Mouse (Mus musculus): ENCODE measurements around the gene Tmem189. TPM values are rescaled to one million over a fixed set of nuclear protein-coding genes. Genes with fewer than 3 reads are reported as not detected.

The Tmem189 gene
- polyA plus RNA-seq, 1 experiment from 2014 or later, result 35.1 TPM

DNA sequence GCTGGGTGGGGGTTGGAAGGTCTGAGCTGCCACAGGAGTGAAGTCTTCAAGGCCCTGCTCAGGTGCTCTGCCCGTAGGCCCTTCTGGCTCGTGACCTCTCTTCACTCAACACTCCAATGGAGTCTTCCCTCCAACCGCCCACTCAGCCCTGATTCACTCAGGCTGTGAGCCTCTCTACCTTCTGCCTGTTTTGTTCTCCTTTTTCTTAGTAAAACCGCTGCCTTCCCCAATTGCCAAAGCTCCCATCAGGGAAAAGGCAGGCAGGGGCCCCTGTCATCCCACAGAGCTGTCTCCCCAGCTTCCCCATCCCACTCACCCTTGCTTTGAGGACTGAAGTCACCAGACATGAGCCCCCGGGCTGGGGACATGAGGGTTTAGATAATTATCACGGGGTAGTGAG is 25.4 kb upstream of the Tmem189 start:
- Histone ChIP-seq H3K27ac (no peak overlapping the region), H3K9ac (no peak overlapping the region), H3K4me3 (replicated peaks) (no peak overlapping the region), H3K4me2 (replicated peaks) (no peak overlapping the region), H3K9me3 (no peaks in the 10 kb centered on the region), H3K4me1 (replicated peaks) (0 out of 2 replicates have a peak, but pooled peaks cover 6% of the 10 kb centered on the region), H3K36me3 (no peaks in the 10 kb centered on the region), H3K27me3 (replicated peaks) (no peaks in the 10 kb centered on the region)
- WGBS, result 71% methylated on average over 6 of the region's 6 CpGs
- no peak for ATAC-seq

- Histone ChIP-seq H3K9ac (no peak overlapping the region), H3K4me2 (replicated peaks) (no peak overlapping the region), H3K4me3 (replicated peaks) (no peak overlapping the region), H3K36me3 (no peaks in the 10 kb centered on the region), H3K4me1 (replicated peaks) (0 out of 2 replicates have a peak, but pooled peaks cover 6% of the 10 kb centered on the region), H3K27me3 (replicated peaks) (no peaks in the 10 kb centered on the region), H3K9me3 (no peaks in the 10 kb centered on the region), H3K27ac (no peak overlapping the region)
- ATAC-seq, result no peak
- 90% methylated on average over 6 of the region's 6 CpGs for WGBS
These were observed 24.7 kb upstream of the Tmem189 start for GRCm38 (mm10) chr2:167714298-167714697.

GRCm38 (mm10) chr2:167712872-167713821 is 23.5 kb upstream of the Tmem189 start:
- Histone ChIP-seq H3K27me3 (replicated peaks) (no peaks in the 10 kb centered on the region), H3K4me3 (replicated peaks) (no peak overlapping the region)

DNA sequence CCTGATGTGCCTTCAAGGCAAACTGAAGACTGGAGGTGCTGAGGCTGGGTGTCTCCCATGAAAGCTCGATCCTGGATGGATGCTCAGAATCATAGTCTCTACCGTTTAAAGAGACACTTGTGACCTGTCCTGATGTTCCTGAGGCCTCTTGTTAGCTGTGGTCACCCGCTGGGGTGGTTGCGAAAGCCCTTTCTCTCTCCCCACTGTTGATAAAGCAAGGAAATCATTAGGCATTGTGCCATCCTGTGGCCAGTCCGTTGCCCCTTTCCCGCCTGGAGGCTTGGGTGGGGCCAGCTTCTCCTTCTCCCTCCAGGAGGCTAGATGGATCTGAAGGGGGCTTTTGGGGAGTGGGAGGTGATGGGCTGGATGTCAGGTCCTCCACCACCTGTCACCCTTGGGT is 21.0 kb upstream of the Tmem189 start:
- 70% methylated on average over 6 of the region's 6 CpGs for WGBS
- Histone ChIP-seq H3K27ac (no peak overlapping the region), H3K4me3 (replicated peaks) (no peak overlapping the region), H3K36me3 (no peaks in the 10 kb centered on the region), H3K4me2 (replicated peaks) (no peak overlapping the region), H3K27me3 (replicated peaks) (no peaks in the 10 kb centered on the region), H3K9ac (no peak overlapping the region), H3K4me1 (replicated peaks) (peaks cover 14% of the 10 kb centered on the region), H3K9me3 (no peaks in the 10 kb centered on the region)
- ATAC-seq, result no peak

More at GRCm38 (mm10) chr2:167712872-167713821, 23.5 kb upstream of the Tmem189 start:
- H3K36me3 ChIP-seq, result no peaks in the 10 kb centered on the region
- 0 out of 2 replicates have a peak, but pooled peaks cover 6% of the 10 kb centered on the region for H3K4me1 ChIP-seq (replicated peaks)
- ATAC-seq, result no peak; the same call in 1 of the 2 replicates
- WGBS, result 60% methylated on average over 19 of the region's 23 CpGs
- no peak overlapping the region for H3K9ac ChIP-seq
- 0 out of 2 replicates have a peak overlapping the region, but pooled peaks have one; percentile 10 for H3K27ac ChIP-seq
- H3K4me2 ChIP-seq (replicated peaks), result no peak overlapping the region
- no peaks in the 10 kb centered on the region for H3K9me3 ChIP-seq

- peaks cover 14% of the 10 kb centered on the region for H3K4me1 ChIP-seq (replicated peaks)
- H3K27ac ChIP-seq, result no peak overlapping the region
- H3K27me3 ChIP-seq (replicated peaks), result no peaks in the 10 kb centered on the region
- no peak overlapping the region for H3K4me3 ChIP-seq (replicated peaks)
- H3K4me2 ChIP-seq (replicated peaks), result no peak overlapping the region
- no peaks in the 10 kb centered on the region for H3K36me3 ChIP-seq
- WGBS, result 53% methylated on average over 6 of the region's 6 CpGs
- ATAC-seq, result peak; percentile 61
- no peaks in the 10 kb centered on the region for H3K9me3 ChIP-seq
- no peak overlapping the region for H3K9ac ChIP-seq
These were observed 20.3 kb upstream of the Tmem189 start for GRCm38 (mm10) chr2:167709969-167710368.

DNA sequence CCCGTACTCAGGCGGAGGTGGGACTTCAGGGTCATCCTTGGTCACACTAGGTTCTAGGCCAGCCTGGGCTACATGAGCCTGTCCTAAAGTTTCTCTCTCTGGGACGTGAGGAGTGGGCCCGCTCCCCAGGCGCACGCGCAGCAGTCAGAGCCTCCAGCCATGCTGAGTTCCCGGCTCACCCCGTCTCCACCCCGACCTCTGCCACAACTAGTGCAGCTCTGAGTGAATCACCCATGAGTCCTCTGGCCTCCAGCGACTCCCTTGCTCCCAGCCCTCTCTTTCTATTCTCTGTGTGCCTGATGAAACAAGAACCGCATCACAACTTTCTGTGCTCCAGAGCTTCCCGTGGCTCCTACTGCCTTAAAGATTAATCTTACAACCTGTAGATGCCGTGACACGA is 18.8 kb upstream of the Tmem189 start:
- Histone ChIP-seq H3K36me3 (no peaks in the 10 kb centered on the region), H3K27ac (no peak overlapping the region), H3K9ac (no peak overlapping the region), H3K4me2 (replicated peaks) (no peak overlapping the region), H3K4me3 (replicated peaks) (no peak overlapping the region), H3K4me1 (replicated peaks) (peaks cover 13% of the 10 kb centered on the region), H3K27me3 (replicated peaks) (no peaks in the 10 kb centered on the region), H3K9me3 (no peaks in the 10 kb centered on the region)
- WGBS, result 57% methylated on average over 15 of the region's 15 CpGs
- ATAC-seq, result no peak

GRCm38 (mm10) chr2:167706183-167706939 is 16.7 kb upstream of the Tmem189 start:
- ATAC-seq, result peak; percentile 72
- Histone ChIP-seq H3K27me3 (replicated peaks) (no peaks in the 10 kb centered on the region), H3K4me2 (replicated peaks) (no peak overlapping the region), H3K9me3 (no peaks in the 10 kb centered on the region), H3K27ac (no peak overlapping the region), H3K4me3 (replicated peaks) (no peak overlapping the region), H3K36me3 (no peaks in the 10 kb centered on the region), H3K9ac (0 out of 2 replicates have a peak overlapping the region, but pooled peaks have one; percentile 17), H3K4me1 (replicated peaks) (peaks cover 14% of the 10 kb centered on the region)
- 69% methylated on average over 11 of the region's 11 CpGs for WGBS

- no peak for ATAC-seq
- Histone ChIP-seq H3K36me3 (no peaks in the 10 kb centered on the region), H3K9me3 (no peaks in the 10 kb centered on the region), H3K4me2 (replicated peaks) (no peak overlapping the region), H3K9ac (no peak overlapping the region), H3K27ac (no peak overlapping the region), H3K27me3 (replicated peaks) (no peaks in the 10 kb centered on the region), H3K4me3 (replicated peaks) (no peak overlapping the region), H3K4me1 (replicated peaks) (peaks cover 11% of the 10 kb centered on the region)
- 89% methylated on average over 4 of the region's 4 CpGs for WGBS
These were observed 14.8 kb upstream of the Tmem189 start for GRCm38 (mm10) chr2:167704409-167704808.

DNA sequence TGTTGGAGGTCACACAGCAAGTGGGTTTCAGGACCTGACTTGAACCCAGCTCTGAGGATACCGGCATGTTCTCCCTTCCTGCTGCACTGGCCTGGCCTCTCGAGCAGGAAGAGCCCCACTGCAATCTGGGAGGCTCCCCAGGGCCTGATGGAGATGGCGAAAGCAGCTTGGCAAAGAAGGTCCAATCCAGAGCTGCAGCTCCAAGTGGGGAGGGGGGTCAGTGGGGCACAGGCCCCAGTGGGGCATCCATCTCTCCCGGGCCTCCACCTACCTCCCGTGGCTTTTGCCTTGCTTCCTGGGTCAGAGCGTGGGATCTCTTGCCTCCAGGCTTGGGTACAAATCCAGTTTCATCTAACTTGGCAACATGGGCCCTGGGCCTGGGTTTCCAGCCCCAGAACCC is 12.5 kb upstream of the Tmem189 start:
- H3K4me2 ChIP-seq (replicated peaks), result no peak overlapping the region
- no peaks in the 10 kb centered on the region for H3K36me3 ChIP-seq
- no peaks in the 10 kb centered on the region for H3K9me3 ChIP-seq
- 77% methylated on average over 6 of the region's 6 CpGs for WGBS
- H3K27ac ChIP-seq, result no peak overlapping the region
- no peak overlapping the region for H3K9ac ChIP-seq
- no peak for ATAC-seq
- no peaks in the 10 kb centered on the region for H3K27me3 ChIP-seq (replicated peaks)
- H3K4me3 ChIP-seq (replicated peaks), result no peak overlapping the region
- peaks cover 16% of the 10 kb centered on the region for H3K4me1 ChIP-seq (replicated peaks)

- H3K27ac ChIP-seq, result no peak overlapping the region
- H3K4me1 ChIP-seq (replicated peaks), result peaks cover 14% of the 10 kb centered on the region
- WGBS, result 75% methylated on average over 5 of the region's 5 CpGs
- H3K9me3 ChIP-seq, result no peaks in the 10 kb centered on the region
- ATAC-seq, result no peak
- no peaks in the 10 kb centered on the region for H3K27me3 ChIP-seq (replicated peaks)
- H3K4me2 ChIP-seq (replicated peaks), result no peak overlapping the region
- H3K9ac ChIP-seq, result no peak overlapping the region
- H3K36me3 ChIP-seq, result no peaks in the 10 kb centered on the region
- no peak overlapping the region for H3K4me3 ChIP-seq (replicated peaks)
These were observed 11.8 kb upstream of the Tmem189 start for GRCm38 (mm10) chr2:167701472-167701871.

GRCm38 (mm10) chr2:167700018-167700417 is 10.4 kb upstream of the Tmem189 start:
- H3K27ac ChIP-seq, result no peak overlapping the region
- H3K9me3 ChIP-seq, result no peaks in the 10 kb centered on the region
- no peak for ATAC-seq
- WGBS, result 67% methylated on average over 5 of the region's 5 CpGs
- no peak overlapping the region for H3K4me2 ChIP-seq (replicated peaks)
- no peak overlapping the region for H3K4me3 ChIP-seq (replicated peaks)
- no peak overlapping the region; the same call in 1 of the 2 replicates for H3K9ac ChIP-seq
- peaks cover 13% of the 10 kb centered on the region; the same call in 1 of the 2 replicates for H3K4me1 ChIP-seq (replicated peaks)
- H3K27me3 ChIP-seq (replicated peaks), result no peaks in the 10 kb centered on the region
- H3K36me3 ChIP-seq, result no peaks in the 10 kb centered on the region

GRCm38 (mm10) chr2:167697902-167698301 is 8.3 kb upstream of the Tmem189 start:
- WGBS, result 35% methylated on average over 5 of the region's 5 CpGs
- peak; percentile 79 for ATAC-seq
- no peaks in the 10 kb centered on the region for H3K27me3 ChIP-seq (replicated peaks)
- 0 out of 2 replicates have a peak, but pooled peaks cover 3% of the 10 kb centered on the region for H3K36me3 ChIP-seq
- H3K4me2 ChIP-seq (replicated peaks), result peak overlapping the region; percentile 35; the same call in 1 of the 2 replicates
- H3K4me3 ChIP-seq (replicated peaks), result no peak overlapping the region
- peak overlapping the region; percentile 28; the same call in 1 of the 2 replicates for H3K9ac ChIP-seq
- H3K9me3 ChIP-seq, result no peaks in the 10 kb centered on the region
- peak overlapping the region; percentile 73 for H3K27ac ChIP-seq
- H3K4me1 ChIP-seq (replicated peaks), result peaks cover 13% of the 10 kb centered on the region; the same call in 1 of the 2 replicates

Data from intestine, embryonic 15.5 days (tissue).